Mouse (Mus musculus): ENCODE data around the gene Henmt1. TPM values are rescaled to one million over a fixed set of nuclear protein-coding genes. Genes with fewer than 3 reads are reported as not detected.

Henmt1 gene
- total and polyA plus RNA-seq, 2 experiments from 2014 or later = 0.24 to 2.2 TPM

- Histone ChIP-seq H3K9me3 (ENCODE audit: low read length) (no peaks in the 10 kb centered on the region), H3K9ac (no peak overlapping the region), H3K36me3 (ENCODE audit: insufficient read depth) (no peaks in the 10 kb centered on the region), H3K4me2 (ENCODE audit: low read depth) (peak overlapping the region; percentile 29), H3K4me3 (ENCODE audit: low read depth, low read length) (no peak overlapping the region), H3K4me1 (ENCODE audit: insufficient read depth) (peaks cover 9% of the 10 kb centered on the region; the same call in 1 of the 2 replicates), H3K27me3 (ENCODE audit: insufficient read depth, low read length) (no peaks in the 10 kb centered on the region), H3K27ac (ENCODE audit: low read depth, low read length) (peak overlapping the region; percentile 59)
- 41% methylated on average over 6 of the region's 6 CpGs for WGBS
- TF ChIP-seq CTCF (IDR thresholded peaks at IDR 0.05; ENCODE audit: low read depth) = no peak
- DNase-seq = no peak
- peak; percentile 42 for ATAC-seq
Observed at GRCm38 (mm10) chr3:108961655-108962054, 22.0 kb downstream of the Henmt1 start.

GRCm38 (mm10) chr3:108963278-108963677, 23.6 kb downstream of the Henmt1 start:
- Histone ChIP-seq H3K4me2 (ENCODE audit: low read depth) (no peak overlapping the region), H3K27me3 (ENCODE audit: insufficient read depth, low read length) (no peaks in the 10 kb centered on the region), H3K9ac (no peak overlapping the region), H3K27ac (ENCODE audit: low read depth, low read length) (no peak overlapping the region), H3K4me3 (ENCODE audit: low read depth, low read length) (no peak overlapping the region), H3K4me1 (ENCODE audit: insufficient read depth) (peaks cover 9% of the 10 kb centered on the region; the same call in 1 of the 2 replicates), H3K9me3 (ENCODE audit: low read length) (no peaks in the 10 kb centered on the region), H3K36me3 (ENCODE audit: insufficient read depth) (no peaks in the 10 kb centered on the region)
- ATAC-seq (no peak), DNase-seq (no peak)
- 74% methylated on average over 3 of the region's 3 CpGs for WGBS
- TF ChIP-seq CTCF (IDR thresholded peaks at IDR 0.05; ENCODE audit: low read depth) = no peak

- Histone ChIP-seq H3K36me3 (ENCODE audit: insufficient read depth) (no peaks in the 10 kb centered on the region), H3K27me3 (ENCODE audit: insufficient read depth, low read length) (no peaks in the 10 kb centered on the region), H3K9ac (no peak overlapping the region), H3K27ac (ENCODE audit: low read depth, low read length) (no peak overlapping the region), H3K4me3 (ENCODE audit: low read depth, low read length) (no peak overlapping the region), H3K4me2 (ENCODE audit: low read depth) (no peak overlapping the region), H3K9me3 (ENCODE audit: low read length) (no peaks in the 10 kb centered on the region), H3K4me1 (ENCODE audit: insufficient read depth) (peaks cover 9% of the 10 kb centered on the region; the same call in 1 of the 2 replicates)
- ATAC-seq = no peak
- DNase-seq = no peak
- WGBS = 86% methylated on average over 3 of the region's 3 CpGs
- no peak for TF ChIP-seq CTCF (IDR thresholded peaks at IDR 0.05; ENCODE audit: low read depth)
Observed at GRCm38 (mm10) chr3:108963776-108964175, 24.1 kb downstream of the Henmt1 start.

- Histone ChIP-seq H3K36me3 (ENCODE audit: insufficient read depth) (no peaks in the 10 kb centered on the region), H3K27ac (ENCODE audit: low read depth, low read length) (no peak overlapping the region), H3K9ac (no peak overlapping the region), H3K4me2 (ENCODE audit: low read depth) (no peak overlapping the region), H3K4me1 (ENCODE audit: insufficient read depth) (peaks cover 9% of the 10 kb centered on the region; the same call in 1 of the 2 replicates), H3K27me3 (ENCODE audit: insufficient read depth, low read length) (no peaks in the 10 kb centered on the region), H3K4me3 (ENCODE audit: low read depth, low read length) (no peak overlapping the region), H3K9me3 (ENCODE audit: low read length) (no peaks in the 10 kb centered on the region)
- DNase-seq (no peak), ATAC-seq (no peak)
- peak; percentile 32; the same call in 1 of the 2 replicates for TF ChIP-seq CTCF (IDR thresholded peaks at IDR 0.05; ENCODE audit: low read depth)
- 77% methylated on average over 7 of the region's 7 CpGs for WGBS
Observed at GRCm38 (mm10) chr3:108964361-108965044, 24.8 kb downstream of the Henmt1 start.

- ATAC-seq = no peak
- no peak for TF ChIP-seq CTCF (IDR thresholded peaks at IDR 0.05; ENCODE audit: low read depth)
- Histone ChIP-seq H3K9me3 (ENCODE audit: low read length) (no peaks in the 10 kb centered on the region), H3K4me3 (ENCODE audit: low read depth, low read length) (no peak overlapping the region), H3K27ac (ENCODE audit: low read depth, low read length) (no peak overlapping the region), H3K9ac (no peak overlapping the region), H3K4me2 (ENCODE audit: low read depth) (no peak overlapping the region), H3K27me3 (ENCODE audit: insufficient read depth, low read length) (no peaks in the 10 kb centered on the region), H3K36me3 (ENCODE audit: insufficient read depth) (peaks cover 4% of the 10 kb centered on the region; the same call in 1 of the 2 replicates), H3K4me1 (ENCODE audit: insufficient read depth) (peaks cover 9% of the 10 kb centered on the region; the same call in 1 of the 2 replicates)
- no peak for DNase-seq
- 98% methylated on average over 3 of the region's 3 CpGs for WGBS
Observed at GRCm38 (mm10) chr3:108966051-108966450, 26.4 kb downstream of the Henmt1 start.

- Histone ChIP-seq H3K36me3 (ENCODE audit: insufficient read depth) (peaks cover 20% of the 10 kb centered on the region), H3K4me2 (ENCODE audit: low read depth) (no peak overlapping the region), H3K4me3 (ENCODE audit: low read depth, low read length) (no peak overlapping the region), H3K4me1 (ENCODE audit: insufficient read depth) (no peaks in the 10 kb centered on the region), H3K27me3 (ENCODE audit: insufficient read depth, low read length) (no peaks in the 10 kb centered on the region), H3K9ac (no peak overlapping the region), H3K9me3 (ENCODE audit: low read length) (no peaks in the 10 kb centered on the region), H3K27ac (ENCODE audit: low read depth, low read length) (no peak overlapping the region)
- DNase-seq (no peak), ATAC-seq (no peak)
- TF ChIP-seq CTCF (IDR thresholded peaks at IDR 0.05; ENCODE audit: low read depth) = no peak
- 81% methylated on average over 13 of the region's 13 CpGs for WGBS
Observed at GRCm38 (mm10) chr3:108973980-108974660, 34.4 kb downstream of the Henmt1 start.

- H3K27me3 ChIP-seq (ENCODE audit: insufficient read depth, low read length) = no peaks in the 10 kb centered on the region
- H3K4me3 ChIP-seq (ENCODE audit: low read depth, low read length) = no peak overlapping the region
- H3K36me3 ChIP-seq (ENCODE audit: insufficient read depth) = peaks cover 29% of the 10 kb centered on the region
- 86% methylated on average over 15 of the region's 15 CpGs for WGBS
- no peak overlapping the region for H3K27ac ChIP-seq (ENCODE audit: low read depth, low read length)
- no peaks in the 10 kb centered on the region for H3K9me3 ChIP-seq (ENCODE audit: low read length)
- H3K4me1 ChIP-seq (ENCODE audit: insufficient read depth) = no peaks in the 10 kb centered on the region
- ATAC-seq (no peak), DNase-seq (no peak)
- no peak for TF ChIP-seq CTCF (IDR thresholded peaks at IDR 0.05; ENCODE audit: low read depth)
- H3K9ac ChIP-seq = no peak overlapping the region
- H3K4me2 ChIP-seq (ENCODE audit: low read depth) = no peak overlapping the region
Observed at GRCm38 (mm10) chr3:108974920-108975485, 35.3 kb downstream of the Henmt1 start.
